Mouse (Mus musculus): ENCODE data around the gene Rnf227.

DNA sequence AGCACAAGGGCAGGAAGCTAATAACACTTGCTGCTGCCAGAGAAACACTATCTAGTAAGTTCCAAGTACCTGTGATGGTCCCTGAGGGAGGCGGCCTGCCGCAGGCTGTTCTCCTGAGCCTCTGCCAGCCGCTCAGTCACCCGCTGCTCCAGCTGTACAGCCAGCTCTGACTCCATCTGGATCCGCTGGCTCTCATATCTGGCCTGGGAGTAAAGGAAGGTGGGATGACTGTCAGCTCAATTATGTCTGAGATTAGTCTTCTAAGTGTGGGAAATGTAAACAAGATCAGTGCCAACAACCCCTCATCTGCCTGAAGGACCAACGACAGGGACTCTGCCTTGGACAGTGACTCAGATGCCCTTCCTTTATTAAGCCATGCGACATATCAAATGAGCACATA, 29.0 kb upstream of the Rnf227 start:
- no peak for TF ChIP-seq CTCF (IDR thresholded peaks at IDR 0.05; ENCODE audit: control insufficient read depth, insufficient read depth, insufficient replicate concordance, low read depth, low read length)
- no peak for TF ChIP-seq POLR2A (IDR thresholded peaks at IDR 0.05; ENCODE audit: control insufficient read depth, low read depth, low read length)
